Mouse (Mus musculus) erythroblast, embryonic 14.5 days (primary cell): ENCODE measurements around the gene Cd6.

Experiments used
- GATA1 ChIP-seq: IDR thresholded peaks from 2 replicates; pipeline ENCODE4 v1.6.1; 2012; ENCODE audit warnings: low read length, inconsistent platforms, mixed read lengths
- TAL1 ChIP-seq: IDR thresholded peaks from 3 replicates; pipeline ENCODE4 v1.6.1; 2012; ENCODE audit warnings: low read length, inconsistent platforms, mixed read lengths

GRCm38 (mm10) chr19:10790323-10790722, 39.5 kb downstream of the Cd6 start:
- TF ChIP-seq GATA1 = no peak
- no peak for TF ChIP-seq TAL1
